Mouse (Mus musculus): ENCODE data around the gene Tnfrsf13b.

DNA sequence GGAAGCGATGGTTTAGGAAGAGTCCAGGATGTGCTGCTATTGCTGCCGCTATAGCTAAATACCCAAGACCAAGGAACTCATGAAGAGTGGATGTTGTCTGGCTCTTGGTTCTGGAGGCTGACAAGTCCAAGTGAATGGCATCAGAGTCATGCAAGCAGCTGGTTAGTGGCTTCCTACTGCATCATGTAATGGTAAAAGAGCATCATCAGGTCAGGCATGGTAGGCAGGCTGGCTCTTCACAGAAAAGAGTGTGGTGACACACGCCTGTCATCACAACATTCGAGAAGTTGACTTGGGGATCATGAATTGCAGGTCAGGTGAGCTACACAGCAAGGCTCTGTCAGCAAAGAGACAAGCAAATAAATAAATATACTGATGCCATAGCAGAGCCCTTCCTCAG, 15.1 kb upstream of the Tnfrsf13b start:
- TF ChIP-seq GATA2 (IDR thresholded peaks at IDR 0.05; ENCODE audit: borderline replicate concordance, low read depth, low read length) (no peak), CTCF (IDR thresholded peaks at IDR 0.05; ENCODE audit: low read depth, low read length) (no peak), POLR2AphosphoS5 (IDR thresholded peaks at IDR 0.05; ENCODE audit: insufficient replicate concordance, low read depth, low read length) (no peak), TAL1 (conservative IDR thresholded peaks at IDR 0.05; ENCODE audit: low read depth, low read length) (no peak)
